Mouse (Mus musculus) heart, embryonic 14.5 days (tissue): ENCODE results near the gene Gdf5. TPM values are rescaled to one million over a fixed set of nuclear protein-coding genes. Genes with fewer than 3 reads are reported as not detected.

Experiments used
- polyA plus RNA-seq: library from polyadenylated mRNA; unstranded; fragments of >200 nt; fragmentation: Nextera tagmentation; extraction: Ambion mirVana; gene quantifications from 2 replicates; pipeline ENCODE4 v1.2.1, GENCODE M21; 2014

Gdf5 gene
- polyA plus RNA-seq, 1 experiment from 2014 or later, result 0.27 TPM

Other genes starting within 250 kb of the Gdf5 start
- gene Edem2, start 215.9 kb downstream of the Gdf5 start, polyA plus RNA-seq, result 25.4 and 28.7 TPM in 2 replicates
- not detected in 2 replicates for gene Gm17581, start 209.5 kb downstream of the Gdf5 start, polyA plus RNA-seq
- 6.7 and 8.0 TPM in 2 replicates for gene Procr, start 194.2 kb downstream of the Gdf5 start, polyA plus RNA-seq
- gene Mmp24, start 170.0 kb downstream of the Gdf5 start, polyA plus RNA-seq, result not detected in 2 replicates
- 9.3 and 10.3 TPM in 2 replicates for gene BC029722, start 125.9 kb downstream of the Gdf5 start, polyA plus RNA-seq
- gene Eif6, start 118.4 kb downstream of the Gdf5 start, polyA plus RNA-seq, result 115 and 130 TPM in 2 replicates
- gene Fam83c, start 110.5 kb downstream of the Gdf5 start, polyA plus RNA-seq, result 0.07 and 0.16 TPM in 2 replicates
- 110 and 116 TPM in 2 replicates for gene Uqcc1, start 15.1 kb downstream of the Gdf5 start, polyA plus RNA-seq
- not detected in 2 replicates for gene Gm15557, start 4.6 kb downstream of the Gdf5 start, polyA plus RNA-seq
- gene Cep250, start 11.1 kb upstream of the Gdf5 start, polyA plus RNA-seq, result 6.9 and 7.2 TPM in 2 replicates
- gene 6430550D23Rik, start 62.6 kb upstream of the Gdf5 start, polyA plus RNA-seq, result 0.47 and 1.7 TPM in 2 replicates
- 169 and 188 TPM in 2 replicates for gene Ergic3, start 62.7 kb upstream of the Gdf5 start, polyA plus RNA-seq
- gene Fer1l4, start 107.6 kb upstream of the Gdf5 start, polyA plus RNA-seq, result not detected in 2 replicates
- 1.8 and 2.3 TPM in 2 replicates for gene Spag4, start 119.8 kb upstream of the Gdf5 start, polyA plus RNA-seq
- gene Cpne1, start 166.6 kb upstream of the Gdf5 start, polyA plus RNA-seq, result 21.8 and 22.1 TPM in 2 replicates
- 20.6 and 21.2 TPM in 2 replicates for gene Rbm12, start 166.6 kb upstream of the Gdf5 start, polyA plus RNA-seq
- gene Gm28036, start 181.7 kb upstream of the Gdf5 start, polyA plus RNA-seq, result 7.6 and 9.4 TPM in 2 replicates
- 463 and 501 TPM in 2 replicates for gene Romo1, start 198.7 kb upstream of the Gdf5 start, polyA plus RNA-seq
- 63.8 and 64.8 TPM in 2 replicates for gene Nfs1, start 198.8 kb upstream of the Gdf5 start, polyA plus RNA-seq
- 407 and 423 TPM in 2 replicates for gene Rbm39, start 234.9 kb upstream of the Gdf5 start, polyA plus RNA-seq